Mouse (Mus musculus) kidney, embryonic 16.5 days (tissue): ENCODE data around the gene Ercc1. TPM values are rescaled to one million over a fixed set of nuclear protein-coding genes. Genes with fewer than 3 reads are reported as not detected.

Experiments
- ATAC-seq: fragments of 200-750 bp; cut with Nextera tagmentation; 2 replicates; pipeline ENCODE4 v1.8.0; 2017; ENCODE audit warnings: moderate TSS enrichment; ENCODE audit not compliant: low FRiP score, low TSS enrichment
- H3K27ac ChIP-seq: fragments of 300-500 bp; sonication (generic); 2 replicates; pipeline ENCODE4 v1.5.1; 2014; ENCODE audit warnings: low read length
- H3K27me3 ChIP-seq: fragments of 300-500 bp; sonication (generic); 2 replicates; pipeline ENCODE4 v1.6.1; 2014; ENCODE audit warnings: low read length, control low read depth, mixed read lengths; ENCODE audit not compliant: insufficient read depth
- H3K36me3 ChIP-seq: fragments of 300-500 bp; sonication (generic); 2 replicates; pipeline ENCODE4 v1.6.1; 2014; ENCODE audit warnings: low read length, control low read depth, mixed read lengths; ENCODE audit not compliant: insufficient read depth
- H3K4me1 ChIP-seq: fragments of 300-500 bp; sonication (generic); 2 replicates; pipeline ENCODE4 v1.6.1; 2014; ENCODE audit warnings: low read length, control low read depth, mixed read lengths; ENCODE audit not compliant: insufficient read depth
- H3K4me2 ChIP-seq: fragments of 300-500 bp; sonication (generic); replicated peaks from 2 replicates; pipeline ENCODE4 v1.6.1; 2014; ENCODE audit warnings: low read depth, low read length
- H3K4me3 ChIP-seq: fragments of 300-500 bp; sonication (generic); 2 replicates; pipeline ENCODE4 v1.5.1; 2014; ENCODE audit warnings: mild to moderate bottlenecking, low read length
- H3K9ac ChIP-seq: fragments of 300-500 bp; sonication (generic); replicated peaks from 2 replicates; pipeline ENCODE4 v1.6.1; 2014; ENCODE audit warnings: low read length
- H3K9me3 ChIP-seq: fragments of 300-500 bp; sonication (generic); 2 replicates; pipeline ENCODE4 v1.6.1; 2016; ENCODE audit warnings: low read length, control low read depth
- WGBS: fragments of 180-500 bp; shearing (Covaris S2); extraction: QIAGEN DNeasy Blood & Tissue Kit; methylation state at CpG from one replicate; pipeline ENCODE4 v1.1.7; 2014; 5-methylcytosine and 5-hydroxymethylcytosine counted together
- microRNA counts: library from miRNA; unstranded; fragments of <30 nt; microRNA quantifications from one replicate; lab custom pipeline; 2016
- microRNA-seq: library from miRNA; unstranded; fragments of <30 nt; microRNA quantifications from one replicate; pipeline ENCODE4, GENCODE M21; 2016
- polyA plus RNA-seq: library from polyadenylated mRNA; unstranded; fragments of >200 nt; fragmentation: Nextera tagmentation; extraction: Ambion mirVana; gene quantifications from 2 replicates; pipeline ENCODE4 v1.2.1, GENCODE M21; 2015

Gene Ercc1
- polyA plus RNA-seq, 1 experiment from 2014 or later = 86.1 TPM

GRCm38 (mm10) chr7:19403731-19404296 lies 59.2 kb downstream of the Ercc1 start, which contains the start of gene Klc3:
Klc3 (minus strand) TSS chr7:19404104.
- ATAC-seq = peak; percentile 75
- H3K9ac ChIP-seq = peak within 1 kb of the TSS; percentile 64
- H3K9me3 ChIP-seq = peaks cover 7% of the 10 kb centered on the region
- H3K4me1 ChIP-seq = peaks cover 16% of the 10 kb centered on the region
- no peaks in the 10 kb centered on the region for H3K36me3 ChIP-seq
- H3K27ac ChIP-seq = no peak within 1 kb of the TSS
- peak within 1 kb of the TSS; percentile 65 for H3K4me3 ChIP-seq
- peaks cover 30% of the 10 kb centered on the region for H3K27me3 ChIP-seq
- WGBS = under 1% methylated on average over 62 of the region's 62 CpGs
- peak within 1 kb of the TSS; percentile 90 for H3K4me2 ChIP-seq

GRCm38 (mm10) chr7:19404476-19404875 lies 59.9 kb downstream of the Ercc1 start, which contains the start of gene Ckm:
Ckm (plus strand) TSS chr7:19404776.
- peaks cover 7% of the 10 kb centered on the region for H3K9me3 ChIP-seq
- H3K9ac ChIP-seq = peak within 1 kb of the TSS; percentile 64
- H3K27ac ChIP-seq = no peak within 1 kb of the TSS
- H3K4me3 ChIP-seq = peak within 1 kb of the TSS; percentile 65
- no peak for ATAC-seq
- H3K4me1 ChIP-seq = peaks cover 12% of the 10 kb centered on the region
- peaks cover 30% of the 10 kb centered on the region for H3K27me3 ChIP-seq
- H3K36me3 ChIP-seq = no peaks in the 10 kb centered on the region
- peak within 1 kb of the TSS; percentile 90 for H3K4me2 ChIP-seq
- WGBS = 47% methylated on average over 7 of the region's 7 CpGs

GRCm38 (mm10) chr7:19405417-19405816 lies 60.8 kb downstream of the Ercc1 start:
- H3K4me1 ChIP-seq = peaks cover 9% of the 10 kb centered on the region
- WGBS = 2% methylated on average over 19 of the region's 19 CpGs
- 0 out of 2 replicates have a peak overlapping the region, but pooled peaks have one; percentile 42 for H3K9ac ChIP-seq
- H3K9me3 ChIP-seq = peaks cover 7% of the 10 kb centered on the region
- ATAC-seq = peak; percentile 46; the same call in 1 of the 2 replicates
- H3K4me2 ChIP-seq = peak overlapping the region; percentile 47
- H3K27ac ChIP-seq = no peak overlapping the region
- no peak overlapping the region for H3K4me3 ChIP-seq
- H3K27me3 ChIP-seq = peaks cover 30% of the 10 kb centered on the region
- H3K36me3 ChIP-seq = no peaks in the 10 kb centered on the region

MicroRNAs within 50 kb of the gene (microRNA counts, 519-probe panel; counts per million panel counts)
- 104 counts per million, percentile 35 among the panel's probes with 10 or more counts for microRNA mmu-miR-343 (lab: Ali Mortazavi, UCI)

Small RNAs within 50 kb of the gene (microRNA-seq; reads per million reads assigned to microRNA genes)
- gene Mir343 = not detected

Other genes starting within 250 kb of the Ercc1 start
- 3.2 and 4.3 TPM in 2 replicates for gene Gm4969, start 226.4 kb upstream of the Ercc1 start, polyA plus RNA-seq
- 18.4 and 20.3 TPM in 2 replicates for gene Fbxo46, start 224.9 kb upstream of the Ercc1 start, polyA plus RNA-seq
- 15.1 and 16.1 TPM in 2 replicates for gene Qpctl, start 195.5 kb upstream of the Ercc1 start, polyA plus RNA-seq
- 137 and 141 TPM in 2 replicates for gene Snrpd2, start 195.1 kb upstream of the Ercc1 start, polyA plus RNA-seq
- 0.37 and 0.60 TPM in 2 replicates for gene Gipr, start 178.7 kb upstream of the Ercc1 start, polyA plus RNA-seq
- 12.0 and 14.5 TPM in 2 replicates for gene Eml2, start 168.4 kb upstream of the Ercc1 start, polyA plus RNA-seq
- gene Gpr4, start 132.2 kb upstream of the Ercc1 start, polyA plus RNA-seq = 4.0 and 4.3 TPM in 2 replicates
- gene Opa3, start 116.4 kb upstream of the Ercc1 start, polyA plus RNA-seq = 42.9 and 44.6 TPM in 2 replicates
- gene Vasp, start 73.0 kb upstream of the Ercc1 start, polyA plus RNA-seq = 81.0 and 86.9 TPM in 2 replicates
- gene Ppm1n, start 64.7 kb upstream of the Ercc1 start, polyA plus RNA-seq = 0.22 TPM in 1 of 2 replicates, not detected in the other
- gene Rtn2, start 62.2 kb upstream of the Ercc1 start, polyA plus RNA-seq = 8.0 and 9.4 TPM in 2 replicates
- 0.17 and 0.22 TPM in 2 replicates for gene Fosb, start 34.7 kb upstream of the Ercc1 start, polyA plus RNA-seq
- gene Cd3eap, start 14.7 kb downstream of the Ercc1 start, polyA plus RNA-seq = 25.0 and 27.7 TPM in 2 replicates
- 3.3 and 4.0 TPM in 2 replicates for gene Ppp1r13l, start 15.0 kb downstream of the Ercc1 start, polyA plus RNA-seq
- 16.7 and 19.0 TPM in 2 replicates for gene Ercc2, start 37.2 kb downstream of the Ercc1 start, polyA plus RNA-seq
- 7.0 and 8.5 TPM in 2 replicates for gene Klc3, start 59.3 kb downstream of the Ercc1 start, polyA plus RNA-seq
- 18.6 and 28.2 TPM in 2 replicates for gene Ckm, start 60.0 kb downstream of the Ercc1 start, polyA plus RNA-seq
- 6.8 and 6.9 TPM in 2 replicates for gene Mark4, start 114.0 kb downstream of the Ercc1 start, polyA plus RNA-seq
- 2.9 and 3.8 TPM in 2 replicates for gene Exoc3l2, start 118.6 kb downstream of the Ercc1 start, polyA plus RNA-seq
- 1.8 and 2.2 TPM in 2 replicates for gene Bloc1s3, start 163.6 kb downstream of the Ercc1 start, polyA plus RNA-seq
- 89.7 and 94.2 TPM in 2 replicates for gene Trappc6a, start 163.6 kb downstream of the Ercc1 start, polyA plus RNA-seq
- 0.11 and 0.14 TPM in 2 replicates for gene Nkpd1, start 173.1 kb downstream of the Ercc1 start, polyA plus RNA-seq
- 21.9 and 23.9 TPM in 2 replicates for gene Ppp1r37, start 218.3 kb downstream of the Ercc1 start, polyA plus RNA-seq
- gene Zfp296, start 232.5 kb downstream of the Ercc1 start, polyA plus RNA-seq = 0.46 and 0.71 TPM in 2 replicates
- 169 and 183 TPM in 2 replicates for gene Gemin7, start 232.8 kb downstream of the Ercc1 start, polyA plus RNA-seq